Mouse (Mus musculus): ENCODE data around the gene Rad51d. TPM values are rescaled to one million over a fixed set of nuclear protein-coding genes. Genes with fewer than 3 reads are reported as not detected.

Rad51d gene
- polyA plus RNA-seq, 1 experiment from 2014 or later: 15.2 TPM

GRCm38 (mm10) chr11:82852540-82852939, 37.9 kb downstream of the Rad51d start:
- Histone ChIP-seq H3K4me2 (ENCODE audit: low read length) (no peak overlapping the region), H3K27ac (ENCODE audit: low read length) (no peak overlapping the region), H3K4me1 (replicated peaks; ENCODE audit: control insufficient read depth, insufficient read depth, low read length) (peaks cover 21% of the 10 kb centered on the region), H3K27me3 (replicated peaks; ENCODE audit: control insufficient read depth, insufficient read depth, low read length) (no peaks in the 10 kb centered on the region), H3K9ac (replicated peaks; ENCODE audit: low read depth, low read length) (no peak overlapping the region), H3K4me3 (replicated peaks; ENCODE audit: low read length) (no peak overlapping the region), H3K9me3 (ENCODE audit: control insufficient read depth, low read length) (no peaks in the 10 kb centered on the region), H3K36me3 (ENCODE audit: control insufficient read depth, insufficient read depth) (no peaks in the 10 kb centered on the region)
- 82% methylated on average over 10 of the region's 10 CpGs for WGBS
- no peak for ATAC-seq

- no peak overlapping the region for H3K9ac ChIP-seq (replicated peaks; ENCODE audit: low read depth, low read length)
- no peak overlapping the region for H3K4me2 ChIP-seq (ENCODE audit: low read length)
- H3K27ac ChIP-seq (ENCODE audit: low read length): no peak overlapping the region
- no peak for ATAC-seq
- H3K4me3 ChIP-seq (replicated peaks; ENCODE audit: low read length): no peak overlapping the region
- no peaks in the 10 kb centered on the region for H3K9me3 ChIP-seq (ENCODE audit: control insufficient read depth, low read length)
- H3K27me3 ChIP-seq (replicated peaks; ENCODE audit: control insufficient read depth, insufficient read depth, low read length): no peaks in the 10 kb centered on the region
- H3K36me3 ChIP-seq (ENCODE audit: control insufficient read depth, insufficient read depth): no peaks in the 10 kb centered on the region
- WGBS: 88% methylated on average over 11 of the region's 11 CpGs
- peaks cover 23% of the 10 kb centered on the region for H3K4me1 ChIP-seq (replicated peaks; ENCODE audit: control insufficient read depth, insufficient read depth, low read length)
Observed at GRCm38 (mm10) chr11:82852115-82852514, 38.3 kb downstream of the Rad51d start.

- 48% methylated on average over 5 of the region's 5 CpGs for WGBS
- no peak for ATAC-seq
- Histone ChIP-seq H3K36me3 (ENCODE audit: control insufficient read depth, insufficient read depth) (no peaks in the 10 kb centered on the region), H3K27me3 (replicated peaks; ENCODE audit: control insufficient read depth, insufficient read depth, low read length) (no peaks in the 10 kb centered on the region), H3K9ac (replicated peaks; ENCODE audit: low read depth, low read length) (no peak overlapping the region), H3K4me2 (ENCODE audit: low read length) (no peak overlapping the region), H3K9me3 (ENCODE audit: control insufficient read depth, low read length) (no peaks in the 10 kb centered on the region), H3K4me3 (replicated peaks; ENCODE audit: low read length) (no peak overlapping the region), H3K27ac (ENCODE audit: low read length) (no peak overlapping the region), H3K4me1 (replicated peaks; ENCODE audit: control insufficient read depth, insufficient read depth, low read length) (peaks cover 20% of the 10 kb centered on the region)
Observed at GRCm38 (mm10) chr11:82850259-82850658, 40.2 kb downstream of the Rad51d start.

DNA sequence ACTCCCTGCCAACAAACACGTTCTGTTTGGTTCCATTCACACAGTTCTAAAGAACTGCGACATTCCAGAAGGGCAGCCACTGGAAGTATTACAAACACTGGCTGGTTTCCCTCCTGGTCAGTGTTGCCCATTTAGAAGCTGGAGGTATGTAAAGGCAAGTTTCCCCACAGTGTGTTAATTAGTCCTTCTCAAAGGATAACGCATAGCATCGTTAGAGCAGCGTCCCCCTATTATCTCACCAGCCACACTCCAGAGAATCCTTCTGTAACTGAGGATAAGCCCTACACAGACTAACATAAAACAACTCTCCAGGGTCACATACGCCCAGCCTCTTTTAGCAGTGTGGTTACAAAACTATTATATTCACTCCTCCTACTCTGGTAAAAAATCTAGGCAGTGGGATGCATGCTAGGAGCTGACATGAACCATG, 42.8 kb downstream of the Rad51d start:
- Histone ChIP-seq H3K4me1 (replicated peaks; ENCODE audit: control insufficient read depth, insufficient read depth, low read length) (peaks cover 20% of the 10 kb centered on the region), H3K4me3 (replicated peaks; ENCODE audit: low read length) (no peak overlapping the region), H3K27ac (ENCODE audit: low read length) (no peak overlapping the region), H3K9me3 (ENCODE audit: control insufficient read depth, low read length) (no peaks in the 10 kb centered on the region), H3K9ac (replicated peaks; ENCODE audit: low read depth, low read length) (no peak overlapping the region), H3K4me2 (ENCODE audit: low read length) (no peak overlapping the region), H3K36me3 (ENCODE audit: control insufficient read depth, insufficient read depth) (no peaks in the 10 kb centered on the region), H3K27me3 (replicated peaks; ENCODE audit: control insufficient read depth, insufficient read depth, low read length) (no peaks in the 10 kb centered on the region)
- ATAC-seq: no peak
- 11% methylated on average over 6 of the region's 6 CpGs for WGBS

DNA sequence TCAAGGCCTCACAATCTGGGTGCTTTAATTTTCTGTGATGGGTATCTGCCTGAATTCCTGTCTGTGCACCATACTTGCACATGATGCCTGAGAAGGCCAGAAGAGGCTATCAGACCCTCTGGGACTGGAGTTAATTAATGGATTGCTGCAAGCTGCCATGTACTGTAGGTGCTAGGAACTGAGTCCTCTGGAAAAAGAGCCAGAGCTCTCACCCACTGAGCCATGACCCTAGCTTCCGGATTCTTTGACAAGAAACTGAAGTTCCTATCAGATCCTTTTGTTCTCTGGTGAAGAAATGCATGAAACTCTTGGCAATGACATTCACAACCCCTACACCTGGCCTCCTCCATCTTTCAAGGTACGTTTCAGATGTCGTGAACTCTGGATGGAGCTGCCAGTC, 43.5 kb downstream of the Rad51d start:
- no peak overlapping the region for H3K4me3 ChIP-seq (replicated peaks; ENCODE audit: low read length)
- no peaks in the 10 kb centered on the region for H3K27me3 ChIP-seq (replicated peaks; ENCODE audit: control insufficient read depth, insufficient read depth, low read length)
- no peak overlapping the region for H3K27ac ChIP-seq (ENCODE audit: low read length)
- H3K4me2 ChIP-seq (ENCODE audit: low read length): no peak overlapping the region
- ATAC-seq: no peak
- no peaks in the 10 kb centered on the region for H3K36me3 ChIP-seq (ENCODE audit: control insufficient read depth, insufficient read depth)
- 54% methylated on average over 3 of the region's 3 CpGs for WGBS
- H3K9me3 ChIP-seq (ENCODE audit: control insufficient read depth, low read length): no peaks in the 10 kb centered on the region
- H3K4me1 ChIP-seq (replicated peaks; ENCODE audit: control insufficient read depth, insufficient read depth, low read length): peaks cover 20% of the 10 kb centered on the region
- no peak overlapping the region for H3K9ac ChIP-seq (replicated peaks; ENCODE audit: low read depth, low read length)

DNA sequence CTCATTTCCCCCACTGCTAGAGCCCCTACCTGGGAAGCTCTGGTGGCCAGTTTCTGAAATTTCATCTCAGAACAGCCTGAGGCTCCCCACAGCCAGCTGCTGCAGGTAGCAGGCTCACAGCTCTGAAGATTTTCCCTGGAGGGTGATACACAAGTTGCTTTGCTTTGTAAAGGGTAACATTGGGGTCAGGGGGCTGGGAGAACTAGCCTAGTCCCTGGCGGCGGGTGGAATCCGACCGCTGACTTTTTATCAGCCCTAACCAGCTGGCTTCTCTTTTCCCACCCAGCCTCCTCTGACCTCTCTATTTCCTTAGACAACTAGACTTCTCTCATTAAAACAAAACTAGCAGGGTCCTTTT, 44.4 kb downstream of the Rad51d start:
- Histone ChIP-seq H3K9me3 (ENCODE audit: control insufficient read depth, low read length) (no peaks in the 10 kb centered on the region), H3K36me3 (ENCODE audit: control insufficient read depth, insufficient read depth) (no peaks in the 10 kb centered on the region), H3K4me3 (replicated peaks; ENCODE audit: low read length) (no peak overlapping the region; the same call in 1 of the 2 replicates), H3K27ac (ENCODE audit: low read length) (no peak overlapping the region), H3K4me1 (replicated peaks; ENCODE audit: control insufficient read depth, insufficient read depth, low read length) (peaks cover 20% of the 10 kb centered on the region), H3K4me2 (ENCODE audit: low read length) (peak overlapping the region; percentile 25), H3K27me3 (replicated peaks; ENCODE audit: control insufficient read depth, insufficient read depth, low read length) (no peaks in the 10 kb centered on the region), H3K9ac (replicated peaks; ENCODE audit: low read depth, low read length) (peak overlapping the region; percentile 31; the same call in 1 of the 2 replicates)
- 36% methylated on average over 4 of the region's 4 CpGs for WGBS
- ATAC-seq: no peak

GRCm38 (mm10) chr11:82845415-82846078, 44.9 kb downstream of the Rad51d start:
- Histone ChIP-seq H3K4me2 (ENCODE audit: low read length) (peak overlapping the region; percentile 25), H3K4me3 (replicated peaks; ENCODE audit: low read length) (peak overlapping the region; percentile 5; the same call in 1 of the 2 replicates), H3K9me3 (ENCODE audit: control insufficient read depth, low read length) (no peaks in the 10 kb centered on the region), H3K4me1 (replicated peaks; ENCODE audit: control insufficient read depth, insufficient read depth, low read length) (peaks cover 19% of the 10 kb centered on the region), H3K27me3 (replicated peaks; ENCODE audit: control insufficient read depth, insufficient read depth, low read length) (no peaks in the 10 kb centered on the region), H3K36me3 (ENCODE audit: control insufficient read depth, insufficient read depth) (no peaks in the 10 kb centered on the region), H3K27ac (ENCODE audit: low read length) (no peak overlapping the region), H3K9ac (replicated peaks; ENCODE audit: low read depth, low read length) (peak overlapping the region; percentile 31; the same call in 1 of the 2 replicates)
- 31% methylated on average over 16 of the region's 16 CpGs for WGBS
- peak; percentile 52; the same call in 1 of the 2 replicates for ATAC-seq

- H3K9ac ChIP-seq (replicated peaks; ENCODE audit: low read depth, low read length): no peak overlapping the region
- H3K27me3 ChIP-seq (replicated peaks; ENCODE audit: control insufficient read depth, insufficient read depth, low read length): no peaks in the 10 kb centered on the region
- H3K4me3 ChIP-seq (replicated peaks; ENCODE audit: low read length): no peak overlapping the region
- H3K27ac ChIP-seq (ENCODE audit: low read length): no peak overlapping the region
- 79% methylated on average over 11 of the region's 11 CpGs for WGBS
- H3K4me1 ChIP-seq (replicated peaks; ENCODE audit: control insufficient read depth, insufficient read depth, low read length): peaks cover 14% of the 10 kb centered on the region
- no peak for ATAC-seq
- H3K4me2 ChIP-seq (ENCODE audit: low read length): no peak overlapping the region
- H3K9me3 ChIP-seq (ENCODE audit: control insufficient read depth, low read length): no peaks in the 10 kb centered on the region
- no peaks in the 10 kb centered on the region for H3K36me3 ChIP-seq (ENCODE audit: control insufficient read depth, insufficient read depth)
Observed at GRCm38 (mm10) chr11:82844771-82845414, 45.5 kb downstream of the Rad51d start.

DNA sequence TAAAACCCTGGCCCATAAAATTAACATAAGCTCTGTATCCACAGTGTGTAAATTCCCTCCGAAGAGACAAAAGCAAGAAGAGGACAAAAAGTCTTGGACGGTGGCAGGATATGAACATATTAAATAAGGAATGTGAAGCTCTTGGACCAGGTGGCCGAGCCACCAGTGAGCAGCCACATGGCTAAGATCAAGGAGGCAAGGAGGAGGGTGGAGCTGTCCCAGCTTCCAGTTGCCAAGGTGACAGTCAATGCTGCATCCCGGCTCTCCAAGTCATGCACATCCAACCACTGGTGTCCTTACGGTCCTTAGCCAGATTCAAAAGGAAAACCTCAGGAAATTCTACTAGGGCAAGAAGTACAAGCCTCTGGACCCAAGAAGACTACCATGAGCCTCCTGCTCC, 51.9 kb downstream of the Rad51d start:
- H3K4me3 ChIP-seq (replicated peaks; ENCODE audit: low read length): no peak overlapping the region
- no peak overlapping the region for H3K4me2 ChIP-seq (ENCODE audit: low read length)
- no peak overlapping the region for H3K9ac ChIP-seq (replicated peaks; ENCODE audit: low read depth, low read length)
- no peak overlapping the region for H3K27ac ChIP-seq (ENCODE audit: low read length)
- no peak for ATAC-seq
- no peaks in the 10 kb centered on the region for H3K9me3 ChIP-seq (ENCODE audit: control insufficient read depth, low read length)
- H3K4me1 ChIP-seq (replicated peaks; ENCODE audit: control insufficient read depth, insufficient read depth, low read length): peaks cover 15% of the 10 kb centered on the region
- no peaks in the 10 kb centered on the region for H3K36me3 ChIP-seq (ENCODE audit: control insufficient read depth, insufficient read depth)
- H3K27me3 ChIP-seq (replicated peaks; ENCODE audit: control insufficient read depth, insufficient read depth, low read length): no peaks in the 10 kb centered on the region
- whole genome bisulfite sequencing: 29% methylated on average over 5 of the region's 5 CpGs
